Mouse (Mus musculus): ENCODE data around the gene Vsig10.
A peak's percentile ranks its signal among the peaks of the same experiment; 100 is the strongest.

Vsig10 gene

GRCm38 (mm10) chr5:117390895-117391294 is 72.0 kb downstream of the Vsig10 start:
- no peak for DNase-seq

DNA sequence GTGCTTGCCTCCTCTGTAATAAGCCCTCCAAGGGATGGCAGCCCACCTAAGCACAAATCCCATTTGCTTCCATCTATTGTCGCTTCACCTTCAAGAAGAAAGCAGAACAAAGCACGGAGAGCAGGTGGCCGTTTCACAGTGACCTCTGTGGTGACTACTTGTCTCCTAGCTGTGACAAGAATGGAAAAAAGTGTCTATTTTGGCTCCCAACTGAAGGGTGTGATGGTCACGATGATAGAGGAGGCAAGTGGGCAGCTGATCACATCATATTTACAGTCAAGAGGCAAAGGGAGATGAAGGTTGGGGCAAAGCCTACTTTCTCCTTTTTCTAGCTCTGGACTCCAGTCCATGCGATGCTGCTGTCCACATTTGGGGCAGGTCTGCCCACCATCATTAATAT is 77.0 kb downstream of the Vsig10 start:
- no peak for DNase-seq

GRCm38 (mm10) chr5:117396596-117397014 is 77.7 kb downstream of the Vsig10 start:
- no peak for DNase-seq

GRCm38 (mm10) chr5:117397371-117397770 is 78.5 kb downstream of the Vsig10 start:
- no peak for DNase-seq

DNA sequence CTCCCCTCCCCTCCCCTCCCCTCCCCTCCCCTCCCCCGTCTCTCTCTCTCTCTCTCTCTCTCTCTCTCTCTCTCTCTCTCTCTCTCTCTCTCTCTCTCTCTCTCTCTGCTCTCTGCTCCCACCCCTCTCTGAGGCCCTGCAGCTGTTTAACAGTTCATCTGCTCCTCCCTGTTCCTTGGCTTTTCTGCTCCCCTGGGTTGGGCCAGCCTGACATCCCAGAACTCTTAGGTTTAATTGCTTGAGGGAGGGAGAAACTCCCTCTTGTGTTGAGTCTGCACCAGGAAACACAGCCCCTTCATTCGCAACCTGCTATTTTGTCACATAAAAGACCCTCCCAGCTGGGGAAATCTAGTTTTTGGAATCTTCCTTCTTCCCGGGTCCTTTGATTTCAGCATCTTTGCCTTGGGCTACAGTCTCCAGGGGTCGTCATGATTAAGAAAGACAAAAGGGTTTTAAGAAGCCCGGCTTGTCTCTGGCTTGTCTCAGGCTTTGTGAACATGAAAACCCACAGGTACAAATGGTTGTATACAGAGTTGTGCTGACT is 79.2 kb downstream of the Vsig10 start:
- DNase-seq = peak; percentile 7

- no peak for DNase-seq
Observed at GRCm38 (mm10) chr5:117399281-117399680, 80.4 kb downstream of the Vsig10 start.

GRCm38 (mm10) chr5:117403609-117404008 is 84.7 kb downstream of the Vsig10 start:
- no peak for DNase-seq
